Mouse (Mus musculus) lung, postnatal 10 days (tissue): ENCODE data around the gene Ubap1l.

Experiments used
- DNase-seq: peaks from one replicate; pipeline ENCODE4 v3.0.0; 2021

Ubap1l gene

GRCm38 (mm10) chr9:65411326-65411725, 50.5 kb downstream of the Ubap1l start:
- no peak for DNase-seq

- no peak for DNase-seq
Observed at GRCm38 (mm10) chr9:65417738-65418137, 56.9 kb downstream of the Ubap1l start.

- no peak for DNase-seq
Observed at GRCm38 (mm10) chr9:65419633-65420032, 58.8 kb downstream of the Ubap1l start.

GRCm38 (mm10) chr9:65422760-65423501, 62.1 kb downstream of the Ubap1l start, which contains the start of gene Slc51b:
TSS of gene Slc51b (minus strand) at chr9:65422955.
- no peak for DNase-seq

- DNase-seq, result no peak
Observed at GRCm38 (mm10) chr9:65424393-65424792, 63.6 kb downstream of the Ubap1l start.

- no peak for DNase-seq
Observed at GRCm38 (mm10) chr9:65427511-65427910, 66.7 kb downstream of the Ubap1l start.

- DNase-seq, result no peak
Observed at GRCm38 (mm10) chr9:65428003-65428402, 67.2 kb downstream of the Ubap1l start.
